Mouse (Mus musculus) midbrain, embryonic 14.5 days (tissue): ENCODE data around the gene Heatr4. TPM values are rescaled to one million over a fixed set of nuclear protein-coding genes. Genes with fewer than 3 reads are reported as not detected.

Experiments
- polyA plus RNA-seq: library from polyadenylated mRNA; unstranded; fragments of >200 nt; fragmentation: Nextera tagmentation; extraction: Ambion mirVana; gene quantifications from 2 replicates; pipeline ENCODE4 v1.2.1, GENCODE M21; 2014

Gene Heatr4
- polyA plus RNA-seq, 1 experiment from 2014 or later, result not detected

Other genes with a start within 250 kb of the Heatr4 start
- 0.11 and 0.24 TPM in 2 replicates for gene Papln, start 221.2 kb downstream of the Heatr4 start, polyA plus RNA-seq
- 13.0 and 20.6 TPM in 2 replicates for gene Numb, start 62.9 kb downstream of the Heatr4 start, polyA plus RNA-seq
- gene Riox1, start 34.2 kb downstream of the Heatr4 start, polyA plus RNA-seq, result 11.5 and 11.7 TPM in 2 replicates
- gene Acot2, start 3.0 kb upstream of the Heatr4 start, polyA plus RNA-seq, result 8.8 and 9.2 TPM in 2 replicates
- gene Acot1, start 24.6 kb upstream of the Heatr4 start, polyA plus RNA-seq, result 98.3 and 108 TPM in 2 replicates
- gene Acot4, start 53.5 kb upstream of the Heatr4 start, polyA plus RNA-seq, result 0.18 and 0.62 TPM in 2 replicates
- not detected in 2 replicates for gene Gm49366, start 54.1 kb upstream of the Heatr4 start, polyA plus RNA-seq
- 0.88 and 1.2 TPM in 2 replicates for gene Acot3, start 67.3 kb upstream of the Heatr4 start, polyA plus RNA-seq
- not detected in 2 replicates for gene Acot5, start 84.5 kb upstream of the Heatr4 start, polyA plus RNA-seq
- gene Acot6, start 115.8 kb upstream of the Heatr4 start, polyA plus RNA-seq, result 1.5 and 1.9 TPM in 2 replicates
- 7.0 and 7.8 TPM in 2 replicates for gene Dnal1, start 129.5 kb upstream of the Heatr4 start, polyA plus RNA-seq
- gene Pnma1, start 163.6 kb upstream of the Heatr4 start, polyA plus RNA-seq, result 5.4 and 6.2 TPM in 2 replicates
- gene Elmsan1, start 234.0 kb upstream of the Heatr4 start, polyA plus RNA-seq, result 2.7 and 4.3 TPM in 2 replicates